Mouse (Mus musculus) cortical plate, adult 2 months (tissue): ENCODE measurements around the gene Emg1.

Experiments used
- CTCF ChIP-seq: fragments of 200-500 bp; IDR thresholded peaks from 2 replicates; pipeline ENCODE4 v1.5.1; 2011; ENCODE audit warnings: mild to moderate bottlenecking, control low read depth, low read length; ENCODE audit not compliant: insufficient read depth; ENCODE audit errors: extremely low read depth
- POLR2A ChIP-seq: fragments of 200-500 bp; IDR thresholded peaks from 2 replicates; pipeline ENCODE4 v1.6.1; 2011; ENCODE audit warnings: mild to moderate bottlenecking, low read length, control low read depth; ENCODE audit not compliant: insufficient read depth; ENCODE audit errors: extremely low read depth

GRCm38 (mm10) chr6:124672100-124672499 is 39.9 kb downstream of the Emg1 start:
- TF ChIP-seq POLR2A = no peak
- TF ChIP-seq CTCF = no peak
